Mouse (Mus musculus): ENCODE data around the gene 1700034J05Rik. TPM values are rescaled to one million over a fixed set of nuclear protein-coding genes. Genes with fewer than 3 reads are reported as not detected.

Gene 1700034J05Rik
- total RNA-seq, 2 experiments from 2014 or later = not detected

DNA sequence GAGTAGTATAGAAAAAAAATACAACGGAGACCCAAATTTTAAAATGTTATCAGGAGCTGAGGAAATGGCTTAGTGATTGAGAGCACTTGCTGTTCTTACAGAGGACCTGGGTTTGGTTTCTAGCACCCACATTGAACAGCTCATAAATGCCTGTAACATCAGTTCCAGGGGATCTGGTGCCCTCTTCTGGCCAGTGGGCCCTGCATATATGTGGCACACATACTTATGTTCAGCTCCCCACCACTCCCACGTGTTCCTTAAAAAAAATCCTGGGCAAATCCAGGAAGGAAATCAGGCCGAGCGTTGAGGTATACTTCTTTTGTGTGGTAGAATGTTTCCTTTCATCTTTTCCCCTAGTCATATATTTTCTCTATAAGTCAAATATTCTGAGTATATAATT lies 52.3 kb downstream of the 1700034J05Rik start:
- no peak for ATAC-seq (replicated peaks; ENCODE audit: low FRiP score, low TSS enrichment, poor library complexity, severe bottlenecking)

Other genes with a start within 250 kb of the 1700034J05Rik start
- 2.7 and 4.5 TPM in 2 replicates for gene Stk38l, start 229.4 kb downstream of the 1700034J05Rik start, total RNA-seq (2014; fragmentation: Nextera tagmentation)
- gene Stk38l, start 229.4 kb downstream of the 1700034J05Rik start, total RNA-seq (2017) = 3.4 and 6.6 TPM in 2 replicates
- not detected in 2 replicates for gene Arntl2, start 158.4 kb downstream of the 1700034J05Rik start, total RNA-seq (2014; fragmentation: Nextera tagmentation)
- gene Arntl2, start 158.4 kb downstream of the 1700034J05Rik start, total RNA-seq (2017) = not detected in 2 replicates
- gene Smco2, start 104.3 kb downstream of the 1700034J05Rik start, total RNA-seq (2014; fragmentation: Nextera tagmentation) = not detected in 2 replicates
- not detected in 2 replicates for gene Smco2, start 104.3 kb downstream of the 1700034J05Rik start, total RNA-seq (2017)
- gene Ppfibp1, start 65.9 kb downstream of the 1700034J05Rik start, total RNA-seq (2014; fragmentation: Nextera tagmentation) = 1.2 and 6.5 TPM in 2 replicates
- 6.1 and 11.4 TPM in 2 replicates for gene Ppfibp1, start 65.9 kb downstream of the 1700034J05Rik start, total RNA-seq (2017)
- 1.0 and 1.3 TPM in 2 replicates for gene Rep15, start 78.2 kb upstream of the 1700034J05Rik start, total RNA-seq (2014; fragmentation: Nextera tagmentation)
- 0.57 TPM in 1 of 2 replicates, not detected in the other for gene Rep15, start 78.2 kb upstream of the 1700034J05Rik start, total RNA-seq (2017)
- 94.4 and 113 TPM in 2 replicates for gene Mrps35, start 88.3 kb upstream of the 1700034J05Rik start, total RNA-seq (2014; fragmentation: Nextera tagmentation)
- 115 and 125 TPM in 2 replicates for gene Mrps35, start 88.3 kb upstream of the 1700034J05Rik start, total RNA-seq (2017)
- not detected in 2 replicates for gene Mansc4, start 132.6 kb upstream of the 1700034J05Rik start, total RNA-seq (2014; fragmentation: Nextera tagmentation)
- not detected in 2 replicates for gene Mansc4, start 132.6 kb upstream of the 1700034J05Rik start, total RNA-seq (2017)
- gene Klhl42, start 137.0 kb upstream of the 1700034J05Rik start, total RNA-seq (2014; fragmentation: Nextera tagmentation) = 11.2 and 12.9 TPM in 2 replicates
- 7.3 and 9.1 TPM in 2 replicates for gene Klhl42, start 137.0 kb upstream of the 1700034J05Rik start, total RNA-seq (2017)

Measured in megakaryocyte-erythroid progenitor cell, adult 5-6 weeks (primary cell).